Mouse (Mus musculus): ENCODE measurements around the gene Ciz1. TPM values are rescaled to one million over a fixed set of nuclear protein-coding genes. Genes with fewer than 3 reads are reported as not detected.

The Ciz1 gene
- polyA plus RNA-seq, 1 experiment from 2014 or later = 17.0 TPM

DNA sequence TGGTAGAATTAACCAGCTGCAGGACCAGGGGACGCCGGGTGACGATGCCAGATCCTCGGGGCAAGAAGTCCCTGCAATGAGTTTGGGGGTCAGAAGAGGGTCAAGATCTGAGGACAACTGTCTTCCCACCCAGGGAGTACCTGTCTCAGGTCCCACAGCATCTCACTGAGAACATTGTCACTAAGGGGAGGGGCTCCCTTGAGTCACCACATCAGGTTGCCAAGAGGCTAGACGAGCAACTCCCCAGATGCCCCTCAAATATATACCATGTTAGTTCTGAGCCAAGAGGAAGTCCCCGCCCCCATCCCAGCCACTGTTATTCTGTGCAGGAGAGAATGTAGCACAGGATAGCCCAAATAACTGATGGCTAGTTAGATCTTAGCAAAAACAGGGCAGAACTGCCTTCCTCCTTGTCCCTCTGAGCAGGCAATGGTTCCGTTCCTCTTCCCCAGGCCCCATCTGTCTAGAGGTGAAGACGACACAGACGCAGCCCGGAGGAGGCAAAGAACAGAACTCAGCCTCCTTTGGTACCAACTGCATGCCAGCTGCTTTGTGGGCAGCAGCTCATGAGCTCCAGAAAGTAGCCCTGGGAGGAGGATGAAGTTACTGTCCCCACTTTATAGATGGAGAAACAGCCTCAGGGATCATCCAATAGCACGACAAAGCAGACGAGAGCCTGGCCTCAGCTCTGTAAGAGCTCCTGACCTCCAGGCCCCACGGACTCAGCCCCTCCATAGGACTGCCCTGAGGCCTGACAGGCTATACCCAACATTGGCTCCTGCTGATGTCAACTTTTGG lies 11.1 kb upstream of the Ciz1 start:
- WGBS (ENCODE audit: insufficient replicate concordance) = 62% methylated on average over 13 of the region's 13 CpGs
- ATAC-seq (ENCODE audit: insufficient read depth) = no peak
- no peak overlapping the region for H3K4me2 ChIP-seq

GRCm38 (mm10) chr2:32341634-32341939 lies 10.5 kb upstream of the Ciz1 start:
- H3K9me3 ChIP-seq (replicated peaks) = no peaks in the 10 kb centered on the region
- H3K4me1 ChIP-seq (replicated peaks) = no peaks in the 10 kb centered on the region
- H3K27me3 ChIP-seq = peaks cover 29% of the 10 kb centered on the region
- no peak for ATAC-seq (ENCODE audit: insufficient read depth)
- no peak overlapping the region for H3K4me2 ChIP-seq
- WGBS (ENCODE audit: insufficient replicate concordance) = 69% methylated on average over 4 of the region's 4 CpGs
- H3K4me3 ChIP-seq (replicated peaks) = no peak overlapping the region
- H3K27ac ChIP-seq (replicated peaks) = no peak overlapping the region
- H3K36me3 ChIP-seq (replicated peaks) = no peaks in the 10 kb centered on the region
- no peak overlapping the region for H3K9ac ChIP-seq

More for the DNA sequence above, 11.1 kb upstream of the Ciz1 start:
- Histone ChIP-seq H3K27ac (replicated peaks) (no peak overlapping the region), H3K9ac (no peak overlapping the region), H3K4me3 (replicated peaks) (no peak overlapping the region), H3K9me3 (replicated peaks) (no peaks in the 10 kb centered on the region), H3K4me1 (replicated peaks) (no peaks in the 10 kb centered on the region), H3K27me3 (peaks cover 33% of the 10 kb centered on the region), H3K36me3 (replicated peaks) (no peaks in the 10 kb centered on the region)

DNA sequence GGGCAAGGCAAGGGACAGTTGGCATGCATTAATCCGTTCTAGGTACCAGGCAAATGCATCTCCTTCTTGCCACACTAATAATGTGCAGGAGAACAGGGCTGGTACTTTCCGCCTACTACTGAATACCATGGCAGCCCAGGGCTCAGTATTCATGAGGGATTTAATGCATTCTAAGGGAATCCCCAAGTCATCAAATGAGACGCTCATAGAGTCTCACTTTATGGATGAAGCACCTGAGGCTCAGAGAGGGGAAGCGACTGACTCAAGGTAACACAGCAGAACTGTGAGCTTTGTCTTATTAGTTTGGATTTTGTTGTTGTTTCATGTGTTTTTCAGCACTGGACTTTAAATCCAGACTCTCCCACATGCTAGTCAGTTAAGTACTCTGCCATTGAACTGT lies 10.1 kb upstream of the Ciz1 start:
- no peaks in the 10 kb centered on the region for H3K36me3 ChIP-seq (replicated peaks)
- H3K9ac ChIP-seq = no peak overlapping the region
- peaks cover 27% of the 10 kb centered on the region; the same call in 1 of the 2 replicates for H3K27me3 ChIP-seq
- H3K9me3 ChIP-seq (replicated peaks) = no peaks in the 10 kb centered on the region
- no peak overlapping the region for H3K4me3 ChIP-seq (replicated peaks)
- no peak overlapping the region for H3K27ac ChIP-seq (replicated peaks)
- H3K4me1 ChIP-seq (replicated peaks) = no peaks in the 10 kb centered on the region
- ATAC-seq (ENCODE audit: insufficient read depth) = no peak
- no peak overlapping the region for H3K4me2 ChIP-seq
- WGBS (ENCODE audit: insufficient replicate concordance) = 67% methylated on average over 4 of the region's 4 CpGs

DNA sequence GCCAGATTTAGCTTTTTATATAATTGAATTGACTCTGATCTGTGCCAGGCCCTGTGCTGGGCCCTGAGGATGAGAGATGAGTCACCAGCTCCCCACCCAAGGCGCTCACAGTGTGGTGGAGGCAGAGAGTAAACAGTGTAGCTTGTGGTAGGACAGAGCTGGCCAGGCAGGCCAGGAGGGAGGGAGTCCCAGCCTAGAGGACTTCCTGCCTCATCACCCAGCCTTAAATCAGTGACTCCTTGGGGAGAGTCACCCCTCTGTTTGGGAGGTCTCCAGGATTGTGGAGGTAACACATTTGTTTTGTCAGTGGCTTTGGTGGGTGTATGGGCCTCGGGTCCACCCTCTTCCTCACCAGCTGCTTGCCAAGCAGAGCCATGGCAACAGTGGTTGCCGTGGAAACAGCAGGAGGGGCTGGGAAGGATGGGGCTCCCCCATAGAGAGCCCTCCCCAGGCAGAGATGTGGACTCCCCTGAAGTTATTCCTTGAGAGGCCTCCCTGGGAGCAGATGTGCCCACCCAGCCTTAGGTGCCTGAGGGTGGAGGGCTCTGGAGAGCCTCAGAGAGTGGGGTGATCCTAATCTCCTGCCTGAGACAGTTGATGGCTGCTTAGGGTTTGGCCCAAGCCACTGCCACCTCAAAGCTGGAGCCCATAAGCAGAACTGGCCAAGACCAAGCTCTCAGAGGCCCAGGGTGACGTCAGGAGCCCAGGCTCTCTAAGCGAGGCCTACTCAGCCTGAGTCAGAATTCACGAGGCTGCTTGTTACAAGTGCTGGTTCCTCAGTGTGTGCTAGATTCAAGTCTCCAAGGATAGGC lies 9.4 kb upstream of the Ciz1 start:
- Histone ChIP-seq H3K36me3 (replicated peaks) (no peaks in the 10 kb centered on the region), H3K27me3 (peaks cover 23% of the 10 kb centered on the region; the same call in 1 of the 2 replicates), H3K4me1 (replicated peaks) (no peaks in the 10 kb centered on the region), H3K4me3 (replicated peaks) (no peak overlapping the region), H3K4me2 (no peak overlapping the region), H3K27ac (replicated peaks) (no peak overlapping the region), H3K9me3 (replicated peaks) (no peaks in the 10 kb centered on the region), H3K9ac (no peak overlapping the region)
- WGBS (ENCODE audit: insufficient replicate concordance) = 57% methylated on average over 6 of the region's 6 CpGs
- no peak for ATAC-seq (ENCODE audit: insufficient read depth)

DNA sequence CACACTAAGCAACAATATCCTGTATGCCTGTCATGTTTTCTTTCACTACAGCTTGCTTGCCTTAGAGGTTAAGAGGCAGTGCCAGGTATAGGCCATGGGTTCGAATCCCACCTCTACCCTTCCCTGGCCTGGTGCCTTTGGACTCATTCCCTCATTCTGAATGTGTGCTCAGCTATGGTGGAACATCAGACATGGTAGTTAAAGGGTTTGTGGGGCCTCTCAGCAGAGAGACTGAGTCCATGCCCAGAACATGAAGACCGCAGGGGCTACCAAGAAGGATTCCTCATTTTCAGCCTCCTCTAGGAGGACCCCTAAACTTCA lies 8.8 kb upstream of the Ciz1 start:
- Histone ChIP-seq H3K4me2 (no peak overlapping the region), H3K4me1 (replicated peaks) (no peaks in the 10 kb centered on the region), H3K4me3 (replicated peaks) (no peak overlapping the region), H3K36me3 (replicated peaks) (no peaks in the 10 kb centered on the region), H3K27ac (replicated peaks) (no peak overlapping the region), H3K9ac (no peak overlapping the region), H3K27me3 (peaks cover 26% of the 10 kb centered on the region; the same call in 1 of the 2 replicates), H3K9me3 (replicated peaks) (no peaks in the 10 kb centered on the region)
- 67% methylated on average over 2 of the region's 2 CpGs for WGBS (ENCODE audit: insufficient replicate concordance)
- no peak for ATAC-seq (ENCODE audit: insufficient read depth)

DNA sequence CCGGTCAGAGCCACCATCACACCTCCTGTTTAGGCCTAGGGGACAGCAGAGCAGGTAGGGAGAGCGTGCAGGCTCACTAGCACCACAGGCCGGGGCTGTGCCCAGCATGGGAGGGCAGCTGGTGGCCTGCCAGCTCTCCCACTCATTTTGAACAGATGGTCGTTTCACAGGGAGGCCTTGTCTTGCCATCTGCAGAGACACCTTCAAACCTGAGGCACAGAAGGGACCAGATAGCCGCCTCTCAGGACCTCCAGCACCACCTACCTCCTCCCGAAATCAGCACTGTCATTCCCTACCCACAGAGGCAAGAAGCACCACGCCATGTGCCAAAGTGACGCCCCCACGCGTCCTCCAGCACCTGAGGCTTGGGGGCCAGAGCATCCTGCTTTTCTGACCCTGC lies 8.1 kb upstream of the Ciz1 start:
- no peak for ATAC-seq (ENCODE audit: insufficient read depth)
- H3K36me3 ChIP-seq (replicated peaks) = no peaks in the 10 kb centered on the region
- no peaks in the 10 kb centered on the region for H3K4me1 ChIP-seq (replicated peaks)
- no peak overlapping the region for H3K27ac ChIP-seq (replicated peaks)
- H3K27me3 ChIP-seq = peaks cover 33% of the 10 kb centered on the region; the same call in 1 of the 2 replicates
- no peaks in the 10 kb centered on the region for H3K9me3 ChIP-seq (replicated peaks)
- H3K4me2 ChIP-seq = no peak overlapping the region
- no peak overlapping the region for H3K4me3 ChIP-seq (replicated peaks)
- no peak overlapping the region for H3K9ac ChIP-seq
- 60% methylated on average over 10 of the region's 10 CpGs for WGBS (ENCODE audit: insufficient replicate concordance)

DNA sequence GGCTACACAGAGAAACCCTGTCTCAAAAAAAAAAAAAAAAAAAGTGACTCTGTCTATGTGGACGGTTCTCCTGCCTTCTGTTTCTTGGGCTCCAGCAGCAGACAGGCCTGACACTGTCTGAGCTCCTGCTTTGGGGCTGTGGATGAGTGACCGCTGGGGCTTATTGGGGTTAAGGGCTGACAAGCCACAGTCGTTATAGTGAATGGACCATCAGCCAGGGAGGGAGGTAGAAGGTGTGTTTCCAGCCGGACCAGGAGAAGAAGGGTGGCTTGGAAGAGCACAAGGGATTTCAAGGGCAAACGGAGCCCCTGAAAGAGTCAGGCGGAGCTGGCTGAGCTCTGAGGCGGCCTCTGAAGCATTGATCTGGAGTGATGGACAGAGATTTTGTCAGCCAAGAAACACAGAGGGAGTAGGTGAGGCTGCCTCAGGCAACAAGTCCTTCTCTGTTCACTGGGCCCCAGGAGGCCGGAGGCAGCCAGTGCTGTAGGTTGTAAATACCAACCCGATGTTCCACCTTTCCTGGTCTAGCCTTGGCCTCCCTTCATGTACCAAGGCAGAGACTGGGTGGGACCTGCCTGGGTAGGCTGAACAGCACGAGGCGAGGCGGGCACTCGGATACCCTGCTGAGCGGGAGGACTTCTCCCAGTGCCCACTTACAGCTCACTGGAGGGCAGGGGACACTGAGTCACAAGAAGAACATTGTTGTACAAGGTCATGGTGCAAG lies 7.4 kb upstream of the Ciz1 start:
- WGBS (ENCODE audit: insufficient replicate concordance) = 65% methylated on average over 14 of the region's 14 CpGs

DNA sequence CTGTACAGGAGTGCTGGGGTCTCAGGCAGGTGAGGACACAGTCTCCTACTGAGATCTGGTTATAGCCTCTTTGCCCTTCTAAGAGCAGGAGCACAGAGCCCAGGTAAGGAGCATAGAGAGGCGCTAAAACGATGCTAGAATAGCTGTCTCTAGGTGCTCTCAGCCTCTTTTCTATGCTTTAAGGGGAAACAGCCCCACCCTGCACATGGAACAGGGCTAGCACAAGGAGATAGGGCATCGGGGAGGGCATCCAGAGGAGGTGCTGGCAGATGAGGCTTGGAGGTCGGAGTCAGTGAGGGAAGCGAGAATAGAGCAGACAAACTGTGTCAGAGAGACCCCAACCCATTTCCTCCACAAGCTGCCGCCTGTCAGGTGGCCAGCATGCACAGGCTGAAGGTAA lies 5.1 kb upstream of the Ciz1 start:
- no peak for ATAC-seq (ENCODE audit: insufficient read depth)
- Histone ChIP-seq H3K4me1 (replicated peaks) (peaks cover 3% of the 10 kb centered on the region; the same call in 1 of the 2 replicates), H3K27me3 (peaks cover 49% of the 10 kb centered on the region), H3K4me2 (no peak overlapping the region), H3K9ac (no peak overlapping the region), H3K4me3 (replicated peaks) (no peak overlapping the region), H3K36me3 (replicated peaks) (no peaks in the 10 kb centered on the region), H3K27ac (replicated peaks) (no peak overlapping the region), H3K9me3 (replicated peaks) (no peaks in the 10 kb centered on the region)
- WGBS (ENCODE audit: insufficient replicate concordance) = 48% methylated on average over 6 of the region's 6 CpGs

More for the DNA sequence above, 7.4 kb upstream of the Ciz1 start:
- H3K27me3 ChIP-seq = peaks cover 40% of the 10 kb centered on the region
- no peaks in the 10 kb centered on the region for H3K36me3 ChIP-seq (replicated peaks)
- no peaks in the 10 kb centered on the region for H3K9me3 ChIP-seq (replicated peaks)
- H3K4me1 ChIP-seq (replicated peaks) = no peaks in the 10 kb centered on the region
- no peak overlapping the region for H3K9ac ChIP-seq
- no peak for ATAC-seq (ENCODE audit: insufficient read depth)
- no peak overlapping the region for H3K4me2 ChIP-seq
- H3K27ac ChIP-seq (replicated peaks) = no peak overlapping the region
- H3K4me3 ChIP-seq (replicated peaks) = no peak overlapping the region

DNA sequence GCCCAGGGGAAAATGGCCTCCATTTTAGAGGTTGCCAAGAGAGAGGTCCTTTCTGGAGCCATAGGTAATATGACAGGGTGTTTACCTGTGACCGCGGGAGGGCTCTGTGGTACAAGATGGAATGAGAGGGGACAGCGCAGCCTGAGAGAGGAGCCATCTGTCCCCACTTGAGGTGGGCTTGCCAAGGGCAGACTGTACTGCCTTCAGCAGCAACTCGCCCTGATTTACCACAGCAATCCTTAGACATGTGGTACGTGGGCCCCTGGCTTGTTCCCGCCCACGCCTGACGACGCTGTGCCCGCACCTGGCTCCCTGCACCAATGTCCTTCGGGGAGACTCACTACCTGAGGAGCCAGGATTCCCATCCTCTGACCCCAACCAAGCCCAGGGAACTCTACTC lies 3.8 kb upstream of the Ciz1 start:
- WGBS (ENCODE audit: insufficient replicate concordance) = 66% methylated on average over 11 of the region's 11 CpGs
- no peaks in the 10 kb centered on the region for H3K9me3 ChIP-seq (replicated peaks)
- H3K9ac ChIP-seq = no peak overlapping the region
- no peak overlapping the region for H3K4me3 ChIP-seq (replicated peaks)
- H3K4me2 ChIP-seq = no peak overlapping the region
- H3K4me1 ChIP-seq (replicated peaks) = peaks cover 15% of the 10 kb centered on the region
- no peak overlapping the region for H3K27ac ChIP-seq (replicated peaks)
- no peak for ATAC-seq (ENCODE audit: insufficient read depth)
- H3K36me3 ChIP-seq (replicated peaks) = no peaks in the 10 kb centered on the region
- H3K27me3 ChIP-seq = peaks cover 62% of the 10 kb centered on the region

- H3K36me3 ChIP-seq (replicated peaks) = no peaks in the 10 kb centered on the region
- H3K4me2 ChIP-seq = no peak overlapping the region
- no peak overlapping the region for H3K27ac ChIP-seq (replicated peaks)
- peaks cover 61% of the 10 kb centered on the region for H3K27me3 ChIP-seq
- no peak overlapping the region for H3K4me3 ChIP-seq (replicated peaks)
- WGBS (ENCODE audit: insufficient replicate concordance) = 51% methylated on average over 8 of the region's 8 CpGs
- peaks cover 29% of the 10 kb centered on the region for H3K4me1 ChIP-seq (replicated peaks)
- H3K9ac ChIP-seq = no peak overlapping the region
- H3K9me3 ChIP-seq (replicated peaks) = no peaks in the 10 kb centered on the region
- ATAC-seq (ENCODE audit: insufficient read depth) = no peak
These were observed 2.4 kb upstream of the Ciz1 start for GRCm38 (mm10) chr2:32349625-32350255.

Measured in liver, embryonic 15.5 days (tissue).